Mouse (Mus musculus): Measurements from ENCODE around the gene Mks1.

- no peak for TF ChIP-seq POLR2A (IDR thresholded peaks at IDR 0.05; ENCODE audit: low read depth, low read length)
- TF ChIP-seq CTCF (IDR thresholded peaks at IDR 0.05; ENCODE audit: extremely low read depth, insufficient read length, insufficient replicate concordance, low read depth, low read length): no peak
These were observed 17.1 kb downstream of the Mks1 start for GRCm38 (mm10) chr11:87870096-87870495.

Data from small intestine, adult 2 months (tissue).